Mouse (Mus musculus) heart, embryonic 15.5 days (tissue): Measurements from ENCODE around the gene Isx. TPM values are rescaled to one million over a fixed set of nuclear protein-coding genes. Genes with fewer than 3 reads are reported as not detected.

Experiments used
- ATAC-seq: fragments of 200-750 bp; cut with Nextera tagmentation; replicated peaks from 2 replicates; pipeline ENCODE4 v1.8.0; 2017; ENCODE audit warnings: low read depth, moderate TSS enrichment; ENCODE audit not compliant: insufficient number of reproducible peaks, insufficient read depth, low FRiP score
- H3K27ac ChIP-seq: fragments of 300-500 bp; sonication (generic); 2 replicates; pipeline ENCODE4 v1.5.1; 2015; ENCODE audit warnings: mild to moderate bottlenecking, inconsistent platforms
- H3K27me3 ChIP-seq: fragments of 300-500 bp; sonication (generic); 2 replicates; pipeline ENCODE4 v1.6.1; 2015; ENCODE audit warnings: inconsistent platforms
- H3K36me3 ChIP-seq: fragments of 300-500 bp; sonication (generic); 2 replicates; pipeline ENCODE4 v1.6.1; 2015; ENCODE audit warnings: mild to moderate bottlenecking, inconsistent platforms
- H3K4me1 ChIP-seq: fragments of 300-500 bp; sonication (generic); replicated peaks from 2 replicates; pipeline ENCODE4 v1.6.1; 2015; ENCODE audit warnings: inconsistent platforms
- H3K4me2 ChIP-seq: fragments of 300-500 bp; sonication (generic); 2 replicates; pipeline ENCODE4 v1.6.1; 2015; ENCODE audit warnings: inconsistent platforms, mild to moderate bottlenecking, moderate library complexity
- H3K4me3 ChIP-seq: fragments of 300-500 bp; sonication (generic); 2 replicates; pipeline ENCODE4 v1.5.1; 2015; ENCODE audit warnings: mild to moderate bottlenecking, inconsistent platforms
- H3K9ac ChIP-seq: fragments of 300-500 bp; sonication (generic); 2 replicates; pipeline ENCODE4 v1.6.1; 2015; ENCODE audit warnings: mild to moderate bottlenecking, inconsistent platforms
- H3K9me3 ChIP-seq: fragments of 300-500 bp; sonication (generic); replicated peaks from 2 replicates; pipeline ENCODE4 v1.6.1; 2016; ENCODE audit warnings: inconsistent platforms
- WGBS: fragments of 180-500 bp; shearing (Covaris S2); methylation state at CpG from one replicate; pipeline ENCODE4 v1.1.7; 2015; ENCODE audit warnings: mixed read lengths; 5-methylcytosine and 5-hydroxymethylcytosine counted together
- polyA plus RNA-seq: library from polyadenylated mRNA; unstranded; fragments of >200 nt; fragmentation: Nextera tagmentation; extraction: Ambion mirVana; gene quantifications from 2 replicates; pipeline ENCODE4 v1.2.1, GENCODE M21; 2015

Gene Isx
- polyA plus RNA-seq: 0.13 TPM in 1 of 2 replicates, not detected in the other

DNA sequence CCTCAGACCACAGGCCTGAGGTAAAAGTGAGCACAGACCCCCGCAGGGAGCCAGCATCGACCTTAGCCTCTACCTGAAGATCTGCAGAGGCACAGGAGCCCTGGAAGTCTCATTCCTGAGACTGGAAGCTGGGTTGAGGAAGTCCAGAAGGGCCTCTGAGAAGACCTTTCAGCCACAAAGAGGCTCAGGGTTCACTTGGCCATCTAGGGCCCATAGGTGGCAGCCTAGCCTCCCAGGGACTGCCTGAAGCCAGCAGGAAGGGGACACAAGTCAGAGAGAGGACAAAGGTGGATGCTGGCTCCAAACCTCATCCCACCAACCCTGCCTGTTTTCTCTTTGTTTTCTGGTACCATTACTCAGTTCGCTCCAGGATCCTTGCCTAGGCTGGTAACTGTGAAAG lies at the start of gene Isx:
Gene Isx, plus strand, starts transcription at position 234 of the 400 bp plus-strand sequence.
- no peak within 1 kb of the TSS for H3K9ac ChIP-seq
- WGBS: 72% methylated on average over 3 of the region's 3 CpGs
- H3K27me3 ChIP-seq: no peaks in the 10 kb centered on the region
- H3K36me3 ChIP-seq: no peaks in the 10 kb centered on the region
- no peaks in the 10 kb centered on the region for H3K9me3 ChIP-seq
- H3K4me3 ChIP-seq: no peak within 1 kb of the TSS
- H3K27ac ChIP-seq: no peak within 1 kb of the TSS
- no peak for ATAC-seq
- no peaks in the 10 kb centered on the region for H3K4me1 ChIP-seq
- H3K4me2 ChIP-seq: no peak within 1 kb of the TSS

DNA sequence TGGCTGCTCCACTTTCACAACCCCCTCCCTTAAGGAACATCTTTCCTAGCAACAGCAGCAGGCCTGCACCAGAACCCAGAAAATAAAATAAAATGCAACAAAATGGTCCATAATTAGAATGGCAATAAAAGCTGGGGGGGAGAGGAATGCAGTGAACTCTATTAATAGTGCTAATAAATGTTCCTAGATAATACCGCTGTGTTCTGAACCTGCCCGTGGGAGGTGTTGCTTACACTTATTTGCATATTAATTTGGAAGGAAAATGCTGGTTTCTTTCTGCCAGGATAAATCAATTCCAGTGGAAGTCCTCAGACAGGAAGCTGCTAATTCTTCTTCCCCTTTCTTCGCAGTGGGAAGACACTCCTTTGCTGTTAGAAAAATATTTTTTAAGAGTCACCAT lies 45.3 kb upstream of the Isx start:
- Histone ChIP-seq H3K4me1 (no peaks in the 10 kb centered on the region), H3K27me3 (no peaks in the 10 kb centered on the region), H3K36me3 (no peaks in the 10 kb centered on the region), H3K9ac (no peak overlapping the region), H3K4me2 (no peak overlapping the region), H3K4me3 (no peak overlapping the region), H3K27ac (no peak overlapping the region), H3K9me3 (no peaks in the 10 kb centered on the region)
- 54% methylated on average over 3 of the region's 3 CpGs for WGBS
- no peak for ATAC-seq

DNA sequence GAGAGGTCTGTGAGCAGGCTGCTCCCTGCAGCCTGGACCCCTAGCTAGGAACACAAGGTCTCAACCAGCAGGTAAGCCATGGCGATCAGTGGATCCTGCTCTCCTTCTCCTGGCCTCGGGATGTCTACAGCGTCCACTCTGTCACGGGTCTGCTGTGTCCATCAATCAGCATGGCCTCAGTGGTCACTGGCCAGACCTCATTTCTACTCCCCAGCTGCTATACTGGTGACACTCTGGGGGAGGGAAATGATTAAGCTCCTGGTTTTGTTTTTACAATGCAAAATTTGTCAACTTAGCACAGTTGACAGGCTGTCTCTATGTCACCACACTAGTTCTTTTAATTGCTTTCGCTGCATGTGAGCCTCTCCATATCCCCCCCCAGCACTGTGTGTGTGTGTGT lies 41.7 kb upstream of the Isx start:
- Histone ChIP-seq H3K27ac (no peak overlapping the region), H3K9me3 (no peaks in the 10 kb centered on the region), H3K4me1 (no peaks in the 10 kb centered on the region), H3K4me2 (no peak overlapping the region), H3K36me3 (no peaks in the 10 kb centered on the region), H3K9ac (no peak overlapping the region), H3K4me3 (no peak overlapping the region), H3K27me3 (no peaks in the 10 kb centered on the region)
- 58% methylated on average over 5 of the region's 5 CpGs for WGBS
- ATAC-seq: no peak

DNA sequence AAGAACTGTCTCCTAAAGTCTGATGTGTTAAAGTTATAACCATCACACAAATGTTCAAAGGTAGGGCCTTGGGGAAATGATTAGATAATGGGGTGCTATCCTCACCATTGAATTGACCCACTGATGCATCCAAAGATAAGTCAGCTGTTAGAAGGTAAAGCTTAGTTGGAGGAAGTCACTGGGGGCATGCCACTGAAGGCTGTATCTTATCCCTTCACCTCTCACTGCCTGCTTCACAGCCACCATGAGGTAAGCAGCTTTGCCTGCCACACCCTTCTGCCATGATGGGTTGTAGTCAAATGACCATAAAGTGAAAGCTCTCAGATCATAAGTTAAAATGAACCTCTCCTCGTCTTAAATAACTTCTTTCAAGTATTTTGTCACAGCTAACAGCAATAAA lies 38.7 kb upstream of the Isx start:
- Histone ChIP-seq H3K27ac (no peak overlapping the region), H3K4me2 (no peak overlapping the region), H3K36me3 (no peaks in the 10 kb centered on the region), H3K9ac (no peak overlapping the region), H3K4me3 (no peak overlapping the region), H3K9me3 (no peaks in the 10 kb centered on the region), H3K27me3 (no peaks in the 10 kb centered on the region), H3K4me1 (no peaks in the 10 kb centered on the region)
- ATAC-seq: no peak
- 64% methylated on average over 1 of the region's 1 CpGs for WGBS

DNA sequence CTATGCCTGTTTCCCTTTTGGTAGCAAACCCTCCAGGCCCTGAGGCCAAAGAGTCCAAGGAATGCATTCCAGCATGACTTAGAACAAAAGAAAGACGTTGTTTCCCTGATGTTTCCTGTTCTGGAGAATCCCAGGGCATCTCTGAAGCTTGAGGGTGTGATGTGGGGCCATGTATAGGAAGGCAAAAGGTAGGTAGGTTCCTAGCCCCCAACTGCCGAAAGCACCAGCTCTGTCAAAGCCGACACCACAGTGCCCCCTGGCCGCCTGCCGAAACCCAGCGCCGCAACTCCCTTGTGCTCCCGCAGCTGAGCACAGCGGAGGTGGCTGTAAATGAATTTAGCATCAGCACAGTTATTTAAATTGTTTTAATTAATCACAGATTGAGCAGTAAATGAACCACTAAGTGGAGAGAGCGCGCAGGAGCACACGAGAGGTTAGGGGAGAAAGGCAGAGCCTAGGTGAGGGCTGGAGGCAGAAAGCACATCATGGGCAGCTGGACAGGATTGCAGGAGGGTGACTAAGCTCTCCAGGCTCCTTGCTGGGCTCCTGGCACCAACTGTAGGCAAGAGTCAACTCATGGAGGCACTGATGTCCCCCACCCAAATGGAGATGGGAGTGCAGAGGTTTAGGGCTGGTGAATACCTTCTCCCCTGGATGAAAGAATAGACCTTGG lies 25.5 kb upstream of the Isx start:
- no peaks in the 10 kb centered on the region for H3K36me3 ChIP-seq
- ATAC-seq: no peak
- H3K9me3 ChIP-seq: no peaks in the 10 kb centered on the region
- H3K27me3 ChIP-seq: no peaks in the 10 kb centered on the region
- no peaks in the 10 kb centered on the region for H3K4me1 ChIP-seq
- no peak overlapping the region for H3K4me2 ChIP-seq
- no peak overlapping the region for H3K27ac ChIP-seq
- H3K4me3 ChIP-seq: no peak overlapping the region
- WGBS: 24% methylated on average over 12 of the region's 12 CpGs
- no peak overlapping the region for H3K9ac ChIP-seq

DNA sequence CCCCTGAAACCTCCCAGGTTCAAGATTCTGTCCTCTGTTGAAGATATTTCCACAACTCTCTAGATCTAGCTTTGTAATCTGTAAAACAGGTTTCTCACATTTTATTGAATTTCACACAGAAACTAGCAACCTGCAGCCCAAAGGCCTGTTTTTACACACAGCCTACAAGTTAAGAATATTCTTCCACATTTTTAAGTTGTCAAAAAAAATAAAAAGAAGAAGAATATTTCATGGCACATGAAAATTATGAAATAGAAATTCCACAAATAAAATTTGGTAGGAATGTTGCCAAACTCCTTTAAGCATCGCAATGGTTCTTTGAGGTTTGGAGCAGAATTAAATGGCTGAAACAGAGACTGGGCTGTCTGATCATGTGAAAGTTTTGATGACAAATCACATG lies 24.3 kb upstream of the Isx start:
- H3K27ac ChIP-seq: no peak overlapping the region
- no peak overlapping the region for H3K4me2 ChIP-seq
- no peak for ATAC-seq
- H3K9ac ChIP-seq: no peak overlapping the region
- H3K36me3 ChIP-seq: no peaks in the 10 kb centered on the region
- H3K4me3 ChIP-seq: no peak overlapping the region
- H3K27me3 ChIP-seq: no peaks in the 10 kb centered on the region
- H3K4me1 ChIP-seq: no peaks in the 10 kb centered on the region
- 93% methylated on average over 1 of the region's 1 CpGs for WGBS
- no peaks in the 10 kb centered on the region for H3K9me3 ChIP-seq

DNA sequence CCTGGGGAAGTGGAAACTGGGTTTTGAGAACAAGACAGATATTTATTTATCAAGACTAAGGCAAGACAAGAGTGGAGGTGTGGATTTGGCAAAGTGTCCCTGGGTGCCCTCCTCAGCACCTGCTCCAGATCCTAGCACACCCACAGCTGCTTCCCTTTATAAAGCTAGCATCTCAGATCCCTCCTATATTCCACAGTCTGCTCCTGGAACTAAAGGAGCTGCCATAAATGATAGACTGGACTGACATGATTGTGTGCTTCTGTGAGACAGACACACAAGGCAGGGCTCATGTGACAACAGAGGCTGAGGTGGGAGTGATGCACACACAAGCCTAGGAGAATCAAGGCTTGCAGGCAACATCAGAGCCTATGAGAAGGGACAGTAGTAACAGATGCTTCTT lies 22.0 kb upstream of the Isx start:
- no peaks in the 10 kb centered on the region for H3K27me3 ChIP-seq
- no peak for ATAC-seq
- no peaks in the 10 kb centered on the region for H3K9me3 ChIP-seq
- no peak overlapping the region for H3K4me2 ChIP-seq
- no peaks in the 10 kb centered on the region for H3K4me1 ChIP-seq
- no peak overlapping the region for H3K27ac ChIP-seq
- no peak overlapping the region for H3K4me3 ChIP-seq
- no peak overlapping the region for H3K9ac ChIP-seq
- H3K36me3 ChIP-seq: no peaks in the 10 kb centered on the region

DNA sequence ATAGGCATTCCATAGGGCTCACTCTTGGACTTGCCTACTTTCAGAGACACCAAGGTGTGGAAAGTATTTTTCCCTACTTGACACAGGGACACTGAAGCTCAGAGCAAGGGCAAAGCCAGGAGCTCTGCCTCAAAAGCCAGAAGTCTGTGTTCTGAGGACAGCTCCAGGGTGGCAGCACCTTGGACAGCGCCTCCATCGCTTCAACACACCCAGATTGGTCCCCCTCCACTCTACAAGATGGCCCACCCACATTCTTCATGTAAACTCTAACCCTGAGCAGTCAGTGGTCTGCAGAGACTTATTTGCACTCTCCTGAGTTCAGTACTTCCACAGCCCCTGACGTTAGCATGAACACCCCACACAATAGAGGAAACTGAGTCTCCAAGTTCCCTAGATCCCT lies 21.1 kb upstream of the Isx start:
- no peak for ATAC-seq
- WGBS: 14% methylated on average over 3 of the region's 3 CpGs
- H3K4me3 ChIP-seq: no peak overlapping the region

DNA sequence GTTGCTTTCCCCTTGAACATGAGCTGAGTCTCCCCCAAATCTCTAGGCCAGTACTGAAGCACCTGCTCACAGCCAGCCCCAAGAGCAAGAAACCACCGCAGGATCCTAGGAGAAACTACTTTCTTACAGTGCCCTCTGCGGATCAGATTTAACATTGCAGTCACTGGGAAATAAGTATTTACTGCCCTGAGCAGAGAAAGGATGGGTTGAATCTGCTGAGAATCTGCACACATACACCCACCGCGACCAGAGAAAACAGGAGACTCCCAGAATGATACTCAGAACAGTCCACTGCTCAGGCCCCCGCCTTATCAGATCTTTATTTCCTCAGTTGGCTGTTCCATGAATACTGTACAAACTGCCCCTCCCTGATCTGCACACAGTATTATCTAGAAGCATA lies 19.5 kb upstream of the Isx start:
- Histone ChIP-seq H3K9me3 (no peaks in the 10 kb centered on the region), H3K36me3 (no peaks in the 10 kb centered on the region), H3K27ac (no peak overlapping the region), H3K9ac (no peak overlapping the region), H3K4me1 (no peaks in the 10 kb centered on the region), H3K4me3 (no peak overlapping the region), H3K27me3 (no peaks in the 10 kb centered on the region), H3K4me2 (no peak overlapping the region)
- 22% methylated on average over 5 of the region's 5 CpGs for WGBS
- no peak for ATAC-seq

More for the DNA sequence above, 21.1 kb upstream of the Isx start:
- H3K36me3 ChIP-seq: no peaks in the 10 kb centered on the region
- no peaks in the 10 kb centered on the region for H3K4me1 ChIP-seq
- H3K4me2 ChIP-seq: no peak overlapping the region
- no peak overlapping the region for H3K9ac ChIP-seq
- no peak overlapping the region for H3K27ac ChIP-seq
- H3K9me3 ChIP-seq: no peaks in the 10 kb centered on the region
- H3K27me3 ChIP-seq: no peaks in the 10 kb centered on the region

DNA sequence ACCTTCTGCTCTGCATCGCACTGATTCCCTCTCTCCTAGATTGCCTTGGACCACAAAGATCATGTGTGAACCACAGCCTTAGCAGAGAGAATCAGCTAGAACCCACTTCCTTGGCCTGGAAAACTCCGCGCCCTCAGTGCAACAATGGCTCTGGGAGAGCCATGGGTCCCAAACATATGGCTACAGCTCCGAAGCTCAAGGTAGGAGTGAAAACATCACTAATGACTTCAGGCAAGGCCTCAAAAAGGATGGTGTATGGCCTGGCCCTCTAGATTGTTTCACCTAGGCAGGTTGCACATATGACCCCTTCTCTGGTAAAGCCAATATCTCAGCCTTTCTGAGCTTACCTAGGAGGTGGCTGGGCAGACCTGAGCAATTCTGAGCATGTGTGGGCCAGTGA lies 18.2 kb upstream of the Isx start:
- no peaks in the 10 kb centered on the region for H3K9me3 ChIP-seq
- 84% methylated on average over 4 of the region's 4 CpGs for WGBS
- no peak overlapping the region for H3K9ac ChIP-seq
- no peaks in the 10 kb centered on the region for H3K4me1 ChIP-seq
- no peak for ATAC-seq
- no peak overlapping the region for H3K4me3 ChIP-seq
- no peaks in the 10 kb centered on the region for H3K36me3 ChIP-seq
- no peaks in the 10 kb centered on the region for H3K27me3 ChIP-seq
- H3K27ac ChIP-seq: no peak overlapping the region
- no peak overlapping the region for H3K4me2 ChIP-seq

DNA sequence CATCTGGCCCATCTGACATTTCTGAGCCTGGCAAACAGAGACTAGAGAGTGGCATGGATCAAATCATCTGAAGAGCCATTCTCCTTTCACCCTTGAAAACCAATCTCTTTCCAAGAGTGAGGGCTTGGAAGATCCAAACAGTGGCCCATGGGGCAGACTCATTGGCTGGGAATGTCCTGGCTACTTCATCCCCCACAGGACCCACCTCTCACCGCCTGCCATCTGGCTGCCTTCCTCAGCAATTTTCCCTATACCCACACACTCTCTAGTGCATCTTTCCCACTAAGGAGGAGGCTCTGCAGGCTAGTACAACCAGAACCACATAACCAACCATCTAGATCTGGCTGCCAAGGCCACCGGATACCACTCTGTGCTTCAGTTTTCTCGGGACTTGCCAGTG lies 17.6 kb upstream of the Isx start:
- Histone ChIP-seq H3K9me3 (no peaks in the 10 kb centered on the region), H3K4me3 (no peak overlapping the region), H3K36me3 (no peaks in the 10 kb centered on the region), H3K4me1 (no peaks in the 10 kb centered on the region), H3K27me3 (no peaks in the 10 kb centered on the region), H3K27ac (no peak overlapping the region), H3K4me2 (no peak overlapping the region), H3K9ac (no peak overlapping the region)
- ATAC-seq: no peak
- WGBS: 82% methylated on average over 3 of the region's 3 CpGs

DNA sequence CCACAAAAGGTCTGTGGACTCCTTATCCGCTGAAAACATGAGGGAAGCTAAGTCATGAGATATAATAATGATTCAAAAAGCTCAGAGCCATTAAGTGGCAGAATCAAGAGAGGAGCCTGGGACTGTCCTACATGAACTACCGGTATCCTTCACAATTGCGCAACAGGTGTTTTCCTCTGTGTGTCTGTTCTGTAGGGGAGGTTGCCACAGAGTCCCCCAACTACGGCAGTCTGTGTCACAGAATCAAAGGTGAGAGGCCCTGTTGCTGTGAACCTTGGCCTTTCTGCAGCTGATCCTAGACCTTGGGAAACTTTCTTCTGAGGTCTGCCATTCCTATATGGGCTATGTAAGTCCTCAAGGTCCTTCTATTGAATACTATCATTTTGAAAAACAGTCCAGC lies 13.7 kb upstream of the Isx start:
- H3K9me3 ChIP-seq: no peaks in the 10 kb centered on the region
- no peak overlapping the region for H3K9ac ChIP-seq
- ATAC-seq: no peak
- H3K4me2 ChIP-seq: no peak overlapping the region
- no peak overlapping the region for H3K27ac ChIP-seq
- no peaks in the 10 kb centered on the region for H3K36me3 ChIP-seq
- WGBS: 85% methylated on average over 4 of the region's 4 CpGs
- no peak overlapping the region for H3K4me3 ChIP-seq
- H3K27me3 ChIP-seq: no peaks in the 10 kb centered on the region
- H3K4me1 ChIP-seq: no peaks in the 10 kb centered on the region
